ENCODE assay signal across 9 mouse cellular contexts in the genomic region with DNA sequence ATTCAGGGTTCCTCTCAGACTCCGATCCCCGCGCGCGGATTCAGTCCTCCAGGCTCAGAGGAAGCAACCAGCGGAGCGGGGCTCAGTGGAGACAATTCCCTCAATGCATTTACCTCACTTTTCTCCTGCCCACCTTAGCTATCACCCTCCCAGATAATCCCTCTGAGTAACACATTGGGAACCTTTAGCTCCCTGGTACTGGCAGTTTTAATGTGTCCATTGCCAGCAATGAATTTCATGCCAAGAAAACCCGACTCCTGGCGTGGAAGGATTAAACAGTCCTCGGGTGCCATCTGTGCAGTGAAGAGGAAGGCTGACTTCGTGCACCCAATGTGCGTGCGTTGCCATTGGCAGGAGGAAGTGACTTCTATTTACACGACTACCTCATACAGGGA.
A peak's percentile ranks its signal among the peaks of the same experiment; 100 is the strongest.
DNase-seq lines count a peak whose midpoint lies in the region; ATAC-seq and TF ChIP-seq lines count a peak whose summit lies in the region.
"Had no signal": no experiment of that assay in that cellular context is flagged by ENCODE, and none has a peak within 500 bp of the region (broad histone marks: within the 10 kb centered on the region; RNA-seq: fewer than 3 reads in every experiment).

No protein-coding gene starts in this region.

- peak overlapping the region; percentile 34 for H3K4me2 ChIP-seq in forebrain, embryonic 15.5 days (replicated peaks)
- H3K4me2 ChIP-seq in midbrain, embryonic 13.5 days (replicated peaks) = peak overlapping the region; percentile 50
- H3K4me2 ChIP-seq: limb, embryonic 13.5 days had no signal

- ATAC-seq in cerebellum, adult (ENCODE audit: insufficient number of reproducible peaks, low FRiP score, low TSS enrichment) = peak; percentile 65
- peak; percentile 56 for ATAC-seq in forebrain, embryonic 15.5 days (replicated peaks)
- ATAC-seq in midbrain, embryonic 13.5 days = peak; percentile 81

- H3K36me3 ChIP-seq in ES-E14 (ENCODE audit: control insufficient read depth, insufficient read depth, low read length, poor library complexity, severe bottlenecking) = peaks cover 3% of the 10 kb centered on the region; the same call in 1 of the 2 replicates
- no peaks in the 10 kb centered on the region for H3K36me3 ChIP-seq in forebrain, embryonic 15.5 days
- H3K36me3 ChIP-seq in midbrain, embryonic 13.5 days = no peaks in the 10 kb centered on the region
- H3K36me3 ChIP-seq: limb, embryonic 13.5 days had no signal

- H3K9ac ChIP-seq in ES-E14 (ENCODE audit: insufficient read depth, low read depth, low read length, poor library complexity, severe bottlenecking) = no peak overlapping the region
- H3K9ac ChIP-seq in forebrain, embryonic 15.5 days (replicated peaks) = 0 out of 2 replicates have a peak overlapping the region, but pooled peaks have one; percentile 11
- H3K9ac ChIP-seq in midbrain, embryonic 13.5 days (replicated peaks) = no peak overlapping the region
- H3K9ac ChIP-seq: limb, embryonic 13.5 days had no signal

- H3K27me3 ChIP-seq in forebrain, embryonic 15.5 days = no peaks in the 10 kb centered on the region
- no peaks in the 10 kb centered on the region for H3K27me3 ChIP-seq in midbrain, embryonic 13.5 days

- 4% methylated on average over 14 of the region's 14 CpGs for WGBS in forebrain, embryonic 15.5 days
- WGBS in midbrain, embryonic 13.5 days = 5% methylated on average over 14 of the region's 14 CpGs

- no peaks in the 10 kb centered on the region for H3K9me3 ChIP-seq in ES-E14 (ENCODE audit: control insufficient read depth, insufficient read depth, low read depth, low read length)
- H3K9me3 ChIP-seq in forebrain, embryonic 15.5 days = no peaks in the 10 kb centered on the region
- H3K9me3 ChIP-seq in midbrain, embryonic 13.5 days = no peaks in the 10 kb centered on the region
- H3K9me3 ChIP-seq: limb, embryonic 13.5 days had no signal

- in situ Hi-C loops in ES-E14 (cut with MboI; ENCODE audit: low sequenced_read_pairs in 2 of 2, unreplicated experiment in 2 of 2) = no loop called here

- H3K4me1 ChIP-seq in ES-E14 (ENCODE audit: control insufficient read depth in 2 of 2, insufficient read depth in 2 of 2, low read length in 2 of 2, poor library complexity in 1 of 2) = peaks cover 0 to 3% of the 10 kb centered on the region in 2 experiments; a peak in 2 of 4 replicates
- H3K4me1 ChIP-seq in forebrain, embryonic 15.5 days = peaks cover 27% of the 10 kb centered on the region
- peaks cover 6% of the 10 kb centered on the region for H3K4me1 ChIP-seq in midbrain, embryonic 13.5 days (replicated peaks)
- H3K4me1 ChIP-seq: limb, embryonic 13.5 days had no signal

- H3K4me3 ChIP-seq in ES-E14 (ENCODE audit: insufficient read depth in 1 of 2, low read depth in 1 of 2, low read length in 2 of 2, poor library complexity in 1 of 2, severe bottlenecking in 1 of 2) = 0 out of 4 replicates have a peak overlapping the region, but pooled peaks of 1 of the 2 experiments have one; percentile 24
- H3K4me3 ChIP-seq in forebrain, embryonic 15.5 days = no peak overlapping the region
- H3K4me3 ChIP-seq in midbrain, embryonic 13.5 days (replicated peaks) = peak overlapping the region; percentile 20
- H3K4me3 ChIP-seq: limb, embryonic 13.5 days had no signal

- H3K27ac ChIP-seq in ES-E14 (ENCODE audit: insufficient read depth, low read depth, low read length, poor library complexity, severe bottlenecking) = no peak overlapping the region
- peak overlapping the region; percentile 83 for H3K27ac ChIP-seq in forebrain, embryonic 15.5 days (replicated peaks)
- H3K27ac ChIP-seq in midbrain, embryonic 13.5 days = peak overlapping the region; percentile 45; the same call in 1 of the 2 replicates
- H3K27ac ChIP-seq: limb, embryonic 13.5 days had no signal

- peak; percentile 8 for DNase-seq in ES-E14 (ENCODE audit: low read depth, low spot score)
- DNase-seq in kidney, postnatal 10 days = no peak
- no peak for DNase-seq in ovary, postnatal 14 days (ENCODE audit: low spot score)
- DNase-seq in spleen, postnatal 10 days (ENCODE audit: low spot score in 2 of 2) = no peak
- no peak for DNase-seq in B cell, adult 2 months

TF ChIP-seq in ES-E14, 5 proteins besides CTCF, POLR2A, EP300 and RAD21:
- TF ChIP-seq ZC3H11A (IDR thresholded peaks at IDR 0.05; ENCODE audit: borderline replicate concordance, low read depth, low read length) (no peak), HCFC1 (IDR thresholded peaks at IDR 0.05; ENCODE audit: borderline replicate concordance, insufficient read depth, low read length) (no peak), ZNF384 (IDR thresholded peaks at IDR 0.05; ENCODE audit: low read depth, low read length) (no peak), MAFK (IDR thresholded peaks at IDR 0.05; ENCODE audit: insufficient read depth, low read depth, low read length) (no peak), CHD2 (IDR thresholded peaks at IDR 0.05; ENCODE audit: low read depth, low read length) (no peak)
